Mouse (Mus musculus) bone marrow, adult 2 months (tissue): Measurements from ENCODE around the gene Tph1. TPM values are rescaled to one million over a fixed set of nuclear protein-coding genes. Genes with fewer than 3 reads are reported as not detected.
"Not testable (repeated sequence)": the region's sequence is repeated elsewhere in the genome, so short reads cannot be mapped to it uniquely, and the experiment has no call there.

Source experiments
- H3K27ac ChIP-seq: fragments of 200-500 bp; 2 replicates; pipeline ENCODE4 v1.5.1; 2012; ENCODE audit warnings: low read depth, mild to moderate bottlenecking, control low read depth, inconsistent platforms, low read length; ENCODE audit not compliant: control insufficient read depth, poor library complexity, insufficient read depth
- H3K4me1 ChIP-seq: fragments of 200-500 bp; 2 replicates; pipeline ENCODE4 v1.6.1; 2011; ENCODE audit warnings: low read length; ENCODE audit not compliant: control insufficient read depth, insufficient read depth
- H3K4me3 ChIP-seq: fragments of 200-500 bp; replicated peaks from 2 replicates; pipeline ENCODE3; 2011; ENCODE audit warnings: mild to moderate bottlenecking, low read depth, low read length, control low read depth; ENCODE audit not compliant: control insufficient read depth
- CTCF ChIP-seq: fragments of 200-500 bp; IDR thresholded peaks from 2 replicates; pipeline ENCODE4 v1.5.1; 2011; ENCODE audit warnings: low read length, control low read depth; ENCODE audit not compliant: control insufficient read depth, insufficient read depth
- POLR2A ChIP-seq: fragments of 200-500 bp; IDR thresholded peaks from 2 replicates; pipeline ENCODE4 v1.6.1; 2011; ENCODE audit warnings: low read depth, mild to moderate bottlenecking, control low read depth, low read length, borderline replicate concordance; ENCODE audit not compliant: control insufficient read depth
- WGBS: fragments of 180-500 bp; shearing (Covaris S2); methylation state at CpG from one replicate; pipeline ENCODE4 v1.1.7; 2018; 5-methylcytosine and 5-hydroxymethylcytosine counted together
- polyA plus RNA-seq: library from polyadenylated mRNA; stranded (reverse); fragments of >200 nt; gene quantifications from 2 replicates; pipeline ENCODE4 v1.2.4, GENCODE M21; 2011; ENCODE audit warnings: low replicate concordance; ENCODE audit not compliant: missing spikeins, insufficient read depth, insufficient read length

The Tph1 gene
- polyA plus RNA-seq, 1 experiment = not detected

DNA sequence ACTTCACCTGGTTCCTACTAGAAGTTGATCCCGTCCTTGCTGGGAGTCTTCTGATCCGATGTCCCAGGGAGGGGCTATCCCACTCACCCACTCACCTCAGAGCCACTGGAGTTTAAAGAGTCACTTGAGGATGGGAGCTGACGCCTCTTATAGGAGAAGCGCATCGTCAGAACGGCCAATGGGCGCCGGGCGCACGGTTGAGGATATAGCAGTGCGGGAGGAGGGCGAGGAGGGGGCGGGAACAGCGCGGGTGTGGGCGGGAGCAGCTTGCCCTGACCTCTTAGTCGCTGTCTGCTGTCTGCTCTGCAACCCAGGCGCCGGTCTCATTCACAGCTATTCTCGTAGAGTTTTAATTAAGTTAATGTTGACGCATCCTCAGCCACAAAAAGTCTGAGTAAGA lies 5.1 kb downstream of the Tph1 start:
- WGBS = 4% methylated on average over 21 of the region's 21 CpGs
- no peak overlapping the region for H3K27ac ChIP-seq
- H3K4me1 ChIP-seq = no peaks in the 10 kb centered on the region
- TF ChIP-seq CTCF (no peak), POLR2A (no peak)
- no peak overlapping the region for H3K4me3 ChIP-seq

DNA sequence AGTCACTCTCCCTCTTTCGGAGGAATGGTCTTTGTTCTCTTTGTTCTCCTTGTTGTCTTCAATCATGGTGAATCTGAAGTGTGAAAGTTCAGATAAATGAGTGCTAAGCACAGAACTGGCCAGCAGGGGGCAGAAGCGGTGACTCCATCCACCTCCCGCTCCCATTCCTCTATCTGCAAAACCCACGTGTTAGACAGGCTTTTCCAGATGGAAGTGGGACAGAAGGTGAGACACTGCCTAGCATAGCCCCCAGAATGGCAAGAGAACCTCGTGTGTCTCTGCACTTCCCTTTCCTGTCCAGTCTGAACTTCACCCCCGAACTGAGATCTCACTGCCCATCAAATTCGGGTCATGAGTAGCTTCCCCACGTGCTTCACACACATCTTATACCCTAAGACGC lies 7.1 kb downstream of the Tph1 start:
- no peak for TF ChIP-seq POLR2A
- peak; percentile 70 for TF ChIP-seq CTCF
- Histone ChIP-seq H3K27ac (no peak overlapping the region), H3K4me1 (no peaks in the 10 kb centered on the region), H3K4me3 (no peak overlapping the region)
- WGBS = 19% methylated on average over 9 of the region's 9 CpGs

DNA sequence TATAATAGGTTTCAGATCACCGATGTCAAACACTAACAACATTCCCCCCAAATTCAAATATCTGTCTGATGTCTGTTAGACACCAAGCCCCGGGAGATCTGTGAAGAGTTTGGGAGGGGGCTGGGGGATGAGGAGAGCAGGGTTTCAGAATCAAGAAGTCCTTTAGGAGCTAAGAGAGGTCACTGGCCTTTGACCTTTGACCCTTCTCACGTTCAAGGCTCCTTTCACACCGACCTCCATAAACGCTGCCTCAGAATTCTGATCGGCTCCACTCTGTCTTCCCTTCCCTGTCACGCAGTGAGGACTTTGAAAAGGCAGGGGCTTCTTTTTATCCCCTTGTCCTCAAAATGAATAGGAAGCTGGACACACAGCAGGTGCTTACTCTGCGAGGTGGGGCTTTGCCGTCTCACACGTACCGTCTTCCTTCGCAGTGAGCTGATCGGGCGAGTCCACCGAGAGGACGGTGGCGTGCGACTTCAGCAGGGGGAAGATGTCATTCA lies 10.7 kb downstream of the Tph1 start:
- TF ChIP-seq CTCF = no peak
- TF ChIP-seq POLR2A = no peak
- WGBS = 64% methylated on average over 18 of the region's 18 CpGs

DNA sequence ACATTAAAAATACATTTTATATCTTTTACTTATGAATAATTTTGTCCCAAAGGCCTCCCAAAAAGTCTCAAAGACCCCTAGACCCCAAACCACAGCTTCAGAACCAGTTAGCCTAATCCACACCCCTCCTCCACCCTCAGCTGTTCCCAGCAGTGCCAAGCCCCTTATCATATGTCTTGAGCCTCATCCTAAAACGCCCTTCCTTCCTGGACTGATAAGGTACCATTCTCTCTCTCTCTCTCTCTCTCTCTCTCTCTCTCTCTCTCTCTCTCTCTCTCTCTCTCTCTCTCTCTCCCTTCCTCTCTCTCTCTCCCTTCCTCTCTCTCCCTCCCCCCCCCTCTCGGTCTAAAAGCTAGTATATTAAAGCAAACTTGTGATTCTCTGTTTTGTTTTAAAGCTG lies 20.1 kb downstream of the Tph1 start:
- Histone ChIP-seq H3K4me3 (no peak overlapping the region), H3K4me1 (no peaks in the 10 kb centered on the region), H3K27ac (no peak overlapping the region)
- TF ChIP-seq CTCF = no peak
- 51% methylated on average over 2 of the region's 2 CpGs for WGBS

More for the DNA sequence above, 10.7 kb downstream of the Tph1 start:
- H3K4me3 ChIP-seq = no peak overlapping the region
- H3K27ac ChIP-seq = no peak overlapping the region
- H3K4me1 ChIP-seq = no peaks in the 10 kb centered on the region

DNA sequence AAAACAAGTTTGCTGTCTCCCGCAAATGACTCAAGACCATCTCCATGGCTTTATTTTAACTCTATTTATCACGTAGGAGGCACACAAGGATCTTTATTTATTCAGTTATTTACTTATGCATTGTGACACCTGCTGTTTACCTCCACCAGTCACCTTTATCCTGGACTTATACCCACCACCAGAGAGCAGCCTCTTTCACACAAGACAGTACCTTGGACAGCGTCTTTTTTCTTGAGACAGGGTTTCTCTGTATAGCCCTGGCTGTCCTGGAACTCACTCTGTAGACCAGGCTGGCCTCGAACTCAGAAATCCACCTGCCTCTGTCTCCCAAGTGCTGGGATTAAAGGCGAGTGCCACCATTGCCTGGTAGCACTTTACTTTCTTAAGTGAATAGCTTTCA lies 22.1 kb downstream of the Tph1 start:
- H3K4me3 ChIP-seq, H3K27ac ChIP-seq, H3K4me1 ChIP-seq: not testable (repeated sequence)
- 41% methylated on average over 5 of the region's 5 CpGs for WGBS

DNA sequence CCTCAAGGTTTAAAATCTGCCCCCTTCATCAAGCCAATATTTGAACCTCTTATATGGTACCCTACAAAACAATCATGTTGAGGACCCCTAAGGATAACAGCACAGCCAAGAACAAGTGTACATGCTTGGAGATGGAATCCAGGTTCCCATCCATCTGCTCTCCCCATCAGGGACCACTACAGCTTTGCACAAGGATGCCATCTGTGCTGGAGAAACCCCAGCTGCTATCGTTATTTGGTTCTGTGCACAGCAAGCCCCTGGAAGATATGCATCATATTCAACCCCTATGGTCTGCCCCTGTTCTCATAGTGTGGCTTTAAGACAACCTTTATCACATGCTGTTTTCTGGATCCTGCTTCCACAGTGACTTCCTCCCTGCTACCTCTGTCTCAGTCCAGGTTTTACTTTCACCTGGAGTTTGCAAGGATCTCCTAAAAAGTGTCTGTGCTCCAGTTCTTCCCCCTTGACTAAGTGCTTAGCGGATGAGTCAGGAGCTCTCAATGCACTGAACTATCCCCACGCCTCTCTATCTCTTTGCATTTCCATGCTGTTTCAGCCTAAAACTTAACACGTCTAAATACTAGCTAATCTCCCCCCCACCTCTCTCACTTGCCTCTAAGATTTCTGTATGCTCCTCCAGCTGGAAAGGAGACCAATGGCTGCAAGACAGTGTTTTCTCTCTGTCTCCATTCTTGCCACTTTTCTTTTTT lies 23.8 kb downstream of the Tph1 start:
- Histone ChIP-seq H3K27ac (no peak overlapping the region), H3K4me3 (no peak overlapping the region), H3K4me1 (no peaks in the 10 kb centered on the region)
- 65% methylated on average over 4 of the region's 4 CpGs for WGBS
- TF ChIP-seq CTCF (no peak), POLR2A (no peak)

DNA sequence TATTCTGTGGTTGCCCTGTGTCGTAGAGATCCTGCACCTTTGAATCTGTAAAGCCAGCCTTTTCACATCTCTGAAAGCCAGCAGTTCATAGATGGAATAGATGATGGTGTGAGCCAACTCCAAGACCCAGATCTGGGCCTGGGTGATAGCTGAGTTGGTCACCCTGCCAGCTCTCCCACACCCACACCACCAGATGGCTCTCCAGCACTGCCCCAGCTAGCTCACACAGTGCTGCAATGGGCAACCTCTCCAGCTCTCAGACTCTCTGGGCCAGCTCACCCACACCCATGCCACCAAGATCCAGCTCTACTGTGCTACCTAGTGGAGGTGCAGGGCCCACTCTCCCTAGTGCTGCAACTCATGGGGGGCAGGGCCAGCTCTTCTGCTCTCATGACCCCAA lies 29.2 kb downstream of the Tph1 start:
- TF ChIP-seq POLR2A = no peak
- no peak for TF ChIP-seq CTCF
- H3K4me1 ChIP-seq = peaks cover 1% of the 10 kb centered on the region; the same call in 1 of the 2 replicates
- H3K4me3 ChIP-seq = no peak overlapping the region
- WGBS = 76% methylated on average over 1 of the region's 1 CpGs
- H3K27ac ChIP-seq = no peak overlapping the region

DNA sequence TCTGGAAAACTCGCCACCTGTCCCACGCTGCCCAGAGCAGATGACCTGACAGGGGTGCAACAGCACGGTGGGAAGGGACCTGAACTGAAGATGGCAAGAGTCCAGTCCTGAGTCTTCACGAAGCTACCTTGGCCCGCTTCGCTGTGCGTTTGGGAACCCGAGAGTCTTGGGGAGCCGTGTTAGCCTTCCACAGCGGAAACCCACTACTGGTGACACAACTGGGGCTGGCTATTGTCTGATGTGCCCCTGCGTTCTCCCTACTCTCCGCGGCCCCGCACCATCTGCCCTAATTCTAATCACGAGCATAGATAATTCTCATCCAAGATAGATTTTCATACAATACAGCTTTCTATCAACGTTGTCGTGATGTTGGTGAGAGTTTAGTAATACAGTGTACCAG lies 32.3 kb downstream of the Tph1 start:
- Histone ChIP-seq H3K4me3 (peak overlapping the region; percentile 60), H3K4me1 (peaks cover 1% of the 10 kb centered on the region; the same call in 1 of the 2 replicates), H3K27ac (no peak overlapping the region)
- 9% methylated on average over 17 of the region's 17 CpGs for WGBS
- TF ChIP-seq CTCF = no peak
- no peak for TF ChIP-seq POLR2A

DNA sequence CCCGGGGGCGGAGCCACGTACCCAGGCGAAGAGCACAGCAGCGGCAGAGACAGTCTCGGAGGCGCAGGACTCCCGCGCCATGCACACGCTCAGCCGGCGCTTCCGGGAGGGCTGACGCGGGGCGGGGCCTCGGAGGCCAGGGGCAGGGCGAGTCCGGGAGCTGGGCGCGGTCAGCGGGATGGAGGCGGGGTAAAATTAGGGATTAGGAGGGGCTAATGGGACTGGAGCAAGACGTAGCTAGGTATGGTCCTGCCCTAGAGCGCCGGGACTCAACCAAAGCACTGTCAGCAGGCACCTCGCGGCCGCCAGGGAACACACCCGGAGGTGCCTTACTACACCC lies 32.7 kb downstream of the Tph1 start, which contains the start of gene Sergef:
Gene Sergef (minus strand): TSS at position 116 of the 340 bp plus-strand sequence.
- no peak within 1 kb of the TSS for H3K27ac ChIP-seq
- H3K4me3 ChIP-seq = peak within 1 kb of the TSS; percentile 60
- WGBS = under 1% methylated on average over 30 of the region's 30 CpGs
- peak; percentile 82; the same call in 1 of the 2 replicates for TF ChIP-seq POLR2A
- TF ChIP-seq CTCF = no peak
- peaks cover 1% of the 10 kb centered on the region; the same call in 1 of the 2 replicates for H3K4me1 ChIP-seq
